Mouse (Mus musculus) c-Kit-negative CD71-positive TER-119-positive erythroid progenitor cells, embryonic 14.5 days (primary cell): ENCODE data around the gene Hemgn.

Source experiments
- DNase-seq: peaks from one replicate; pipeline ENCODE4 v3.0.0-alpha.2; 2013; ENCODE audit warnings: low read depth, low spot score

The Hemgn gene

GRCm38 (mm10) chr4:46359539-46360253, 53.6 kb downstream of the Hemgn start:
- DNase-seq = no peak

- peak; percentile 36 for DNase-seq
These were observed 56.8 kb downstream of the Hemgn start for GRCm38 (mm10) chr4:46356351-46357133.

GRCm38 (mm10) chr4:46353045-46353444, 60.3 kb downstream of the Hemgn start:
- no peak for DNase-seq

- DNase-seq = no peak
These were observed 63.8 kb downstream of the Hemgn start for GRCm38 (mm10) chr4:46349530-46349929.

GRCm38 (mm10) chr4:46348897-46349296, 64.4 kb downstream of the Hemgn start:
- DNase-seq = no peak

GRCm38 (mm10) chr4:46347580-46348515, 65.5 kb downstream of the Hemgn start:
- no peak for DNase-seq

GRCm38 (mm10) chr4:46347141-46347540, 66.2 kb downstream of the Hemgn start:
- DNase-seq = no peak

- DNase-seq = no peak
These were observed 67.1 kb downstream of the Hemgn start for GRCm38 (mm10) chr4:46346221-46346620.

- DNase-seq = no peak
These were observed 67.6 kb downstream of the Hemgn start for GRCm38 (mm10) chr4:46345773-46346100.

GRCm38 (mm10) chr4:46345056-46345772, 68.1 kb downstream of the Hemgn start:
- DNase-seq = no peak

GRCm38 (mm10) chr4:46344288-46344687, 69.0 kb downstream of the Hemgn start:
- DNase-seq = no peak
